Mouse (Mus musculus) intestine, embryonic 14.5 days (tissue): ENCODE data around the gene Cfdp1. TPM values are rescaled to one million over a fixed set of nuclear protein-coding genes. Genes with fewer than 3 reads are reported as not detected.
A peak's percentile ranks its signal among the peaks of the same experiment; 100 is the strongest.

ENCODE experiments used
- ATAC-seq: fragments of 200-750 bp; cut with Nextera tagmentation; replicated peaks from 2 replicates; pipeline ENCODE4 v1.8.0; 2017; ENCODE audit warnings: low read depth, moderate number of reproducible peaks, moderate TSS enrichment, moderate library complexity; ENCODE audit not compliant: low FRiP score, low TSS enrichment
- DNase-seq: peaks from one replicate; pipeline ENCODE4 v3.0.0-alpha.2; 2018; ENCODE audit warnings: low spot score
- H3K27ac ChIP-seq: fragments of 300-500 bp; sonication (generic); 2 replicates; pipeline ENCODE4 v1.5.1; 2014; ENCODE audit warnings: low read depth, mild to moderate bottlenecking, control low read depth
- H3K27me3 ChIP-seq: fragments of 300-500 bp; sonication (generic); replicated peaks from 2 replicates; pipeline ENCODE4 v1.6.1; 2014; ENCODE audit warnings: low read length, control low read depth; ENCODE audit not compliant: control insufficient read depth, insufficient read depth
- H3K36me3 ChIP-seq: fragments of 300-500 bp; sonication (generic); 2 replicates; pipeline ENCODE4 v1.6.1; 2014; ENCODE audit warnings: low read length, control low read depth; ENCODE audit not compliant: control insufficient read depth, insufficient read depth
- H3K4me1 ChIP-seq: fragments of 300-500 bp; sonication (generic); replicated peaks from 2 replicates; pipeline ENCODE4 v1.6.1; 2014; ENCODE audit warnings: low read length, control low read depth, mixed read lengths; ENCODE audit not compliant: control insufficient read depth, insufficient read depth
- H3K4me2 ChIP-seq: fragments of 300-500 bp; sonication (generic); 2 replicates; pipeline ENCODE4 v1.6.1; 2014; ENCODE audit warnings: low read length
- H3K4me3 ChIP-seq: fragments of 300-500 bp; sonication (generic); 2 replicates; pipeline ENCODE4 v1.5.1; 2014; ENCODE audit warnings: low read depth, low read length, control low read depth, mixed read lengths
- H3K9ac ChIP-seq: fragments of 300-500 bp; sonication (generic); 2 replicates; pipeline ENCODE4 v1.6.1; 2014; ENCODE audit warnings: mild to moderate bottlenecking, low read length
- H3K9me3 ChIP-seq: fragments of 300-500 bp; sonication (generic); 2 replicates; pipeline ENCODE4 v1.6.1; 2016; ENCODE audit warnings: low read length, control low read depth; ENCODE audit not compliant: control insufficient read depth
- WGBS: fragments of 180-500 bp; shearing (Covaris S2); extraction: QIAGEN DNeasy Blood & Tissue Kit; methylation state at CpG from one replicate; pipeline ENCODE4 v1.1.7; 2014; 5-methylcytosine and 5-hydroxymethylcytosine counted together
- polyA plus RNA-seq: library from polyadenylated mRNA; unstranded; fragments of >200 nt; fragmentation: Nextera tagmentation; extraction: Ambion mirVana; gene quantifications from 2 replicates; pipeline ENCODE4 v1.2.1, GENCODE M21; 2014

Cfdp1 gene
- polyA plus RNA-seq, 1 experiment from 2014 or later, result 166 TPM

- Histone ChIP-seq H3K27me3 (no peaks in the 10 kb centered on the region), H3K4me3 (no peak overlapping the region), H3K4me1 (peaks cover 69% of the 10 kb centered on the region), H3K9me3 (no peaks in the 10 kb centered on the region), H3K36me3 (0 out of 2 replicates have a peak, but pooled peaks cover 3% of the 10 kb centered on the region), H3K4me2 (peak overlapping the region; percentile 22), H3K9ac (peak overlapping the region; percentile 16; the same call in 1 of the 2 replicates), H3K27ac (peak overlapping the region; percentile 86)
- ATAC-seq (no peak), DNase-seq (no peak)
- WGBS, result 12% methylated on average over 5 of the region's 5 CpGs
Measured at GRCm38 (mm10) chr8:111733581-111734243, 120.4 kb downstream of the Cfdp1 start.

GRCm38 (mm10) chr8:111732406-111733085 lies 121.5 kb downstream of the Cfdp1 start:
- peak overlapping the region; percentile 77 for H3K4me2 ChIP-seq
- H3K36me3 ChIP-seq, result 0 out of 2 replicates have a peak, but pooled peaks cover 3% of the 10 kb centered on the region
- peak overlapping the region; percentile 86 for H3K4me3 ChIP-seq
- ATAC-seq (0 out of 2 replicates have a peak, but pooled peaks have one; percentile 1), DNase-seq (no peak)
- H3K9me3 ChIP-seq, result no peaks in the 10 kb centered on the region
- H3K4me1 ChIP-seq, result peaks cover 67% of the 10 kb centered on the region
- H3K27me3 ChIP-seq, result no peaks in the 10 kb centered on the region
- 0 out of 2 replicates have a peak overlapping the region, but pooled peaks have one; percentile 20 for H3K9ac ChIP-seq
- peak overlapping the region; percentile 86 for H3K27ac ChIP-seq
- WGBS, result 20% methylated on average over 10 of the region's 10 CpGs

GRCm38 (mm10) chr8:111732004-111732403 lies 122.1 kb downstream of the Cfdp1 start:
- H3K9me3 ChIP-seq, result no peaks in the 10 kb centered on the region
- H3K27ac ChIP-seq, result peak overlapping the region; percentile 86
- WGBS, result 1% methylated on average over 28 of the region's 41 CpGs
- H3K4me2 ChIP-seq, result peak overlapping the region; percentile 77
- H3K9ac ChIP-seq, result peak overlapping the region; percentile 80
- H3K27me3 ChIP-seq, result no peaks in the 10 kb centered on the region
- ATAC-seq (peak; percentile 94), DNase-seq (peak; percentile 95)
- peak overlapping the region; percentile 86 for H3K4me3 ChIP-seq
- H3K4me1 ChIP-seq, result peaks cover 70% of the 10 kb centered on the region
- H3K36me3 ChIP-seq, result no peaks in the 10 kb centered on the region

GRCm38 (mm10) chr8:111731231-111731977 lies 122.7 kb downstream of the Cfdp1 start:
- peak; percentile 72 for DNase-seq
- H3K4me2 ChIP-seq, result peak overlapping the region; percentile 77
- H3K27me3 ChIP-seq, result no peaks in the 10 kb centered on the region
- H3K36me3 ChIP-seq, result no peaks in the 10 kb centered on the region
- H3K9ac ChIP-seq, result peak overlapping the region; percentile 80
- H3K4me3 ChIP-seq, result peak overlapping the region; percentile 86
- H3K27ac ChIP-seq, result peak overlapping the region; percentile 86
- peaks cover 70% of the 10 kb centered on the region for H3K4me1 ChIP-seq
- peak; percentile 45 for ATAC-seq
- H3K9me3 ChIP-seq, result no peaks in the 10 kb centered on the region
- under 1% methylated on average over 37 of the region's 39 CpGs for WGBS

GRCm38 (mm10) chr8:111729233-111730170 lies 124.6 kb downstream of the Cfdp1 start:
- Histone ChIP-seq H3K4me1 (peaks cover 57% of the 10 kb centered on the region), H3K36me3 (no peaks in the 10 kb centered on the region), H3K9ac (no peak overlapping the region), H3K4me2 (peak overlapping the region; percentile 77; the same call in 1 of the 2 replicates), H3K9me3 (no peaks in the 10 kb centered on the region), H3K27ac (no peak overlapping the region), H3K4me3 (no peak overlapping the region), H3K27me3 (no peaks in the 10 kb centered on the region)
- WGBS, result 49% methylated on average over 7 of the region's 7 CpGs
- no peak for ATAC-seq
- no peak for DNase-seq

DNA sequence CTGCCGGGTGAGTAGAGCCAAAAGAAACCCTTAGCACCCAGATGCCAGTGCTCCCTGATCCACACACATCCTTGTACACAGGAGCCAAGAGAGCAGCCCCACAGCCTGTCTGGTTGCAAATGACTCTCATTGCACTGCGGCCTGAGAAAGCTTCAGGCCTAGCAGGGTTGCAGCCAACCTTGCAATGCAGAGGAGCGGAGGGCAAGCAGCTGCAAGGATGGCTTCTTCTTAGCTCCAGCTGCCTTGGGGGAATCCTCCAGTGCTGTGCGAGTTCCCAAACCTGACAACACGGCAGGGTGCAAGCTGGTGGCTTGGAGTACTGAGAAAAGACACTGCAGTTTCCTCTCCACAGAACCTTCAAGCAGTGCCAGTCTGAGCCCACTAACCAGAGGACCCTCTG lies 125.6 kb downstream of the Cfdp1 start:
- Histone ChIP-seq H3K4me1 (peaks cover 47% of the 10 kb centered on the region), H3K27ac (no peak overlapping the region)
- WGBS, result 85% methylated on average over 5 of the region's 5 CpGs

GRCm38 (mm10) chr8:111727553-111727952 lies 126.5 kb downstream of the Cfdp1 start:
- WGBS, result 53% methylated on average over 4 of the region's 4 CpGs

More for the DNA sequence above, 125.6 kb downstream of the Cfdp1 start:
- Histone ChIP-seq H3K4me2 (no peak overlapping the region), H3K9ac (no peak overlapping the region), H3K9me3 (no peaks in the 10 kb centered on the region), H3K27me3 (no peaks in the 10 kb centered on the region), H3K36me3 (no peaks in the 10 kb centered on the region), H3K4me3 (no peak overlapping the region)
- DNase-seq (no peak), ATAC-seq (no peak)

More at GRCm38 (mm10) chr8:111727553-111727952, 126.5 kb downstream of the Cfdp1 start:
- no peaks in the 10 kb centered on the region for H3K36me3 ChIP-seq
- no peak overlapping the region for H3K9ac ChIP-seq
- no peaks in the 10 kb centered on the region for H3K27me3 ChIP-seq
- DNase-seq (no peak), ATAC-seq (no peak)
- H3K9me3 ChIP-seq, result no peaks in the 10 kb centered on the region
- no peak overlapping the region for H3K4me3 ChIP-seq
- no peak overlapping the region for H3K4me2 ChIP-seq
- peaks cover 37% of the 10 kb centered on the region for H3K4me1 ChIP-seq
- no peak overlapping the region for H3K27ac ChIP-seq
